Mouse (Mus musculus): ENCODE data around the gene Auh. TPM values are rescaled to one million over a fixed set of nuclear protein-coding genes. Genes with fewer than 3 reads are reported as not detected.

The Auh gene
- polyA plus RNA-seq, 1 experiment from 2014 or later: 44.3 TPM

GRCm38 (mm10) chr13:52897806-52898205, 31.7 kb downstream of the Auh start:
- no peak overlapping the region for H3K4me3 ChIP-seq (ENCODE audit: low read depth, low read length)
- no peaks in the 10 kb centered on the region for H3K27me3 ChIP-seq (ENCODE audit: control insufficient read depth, insufficient read depth, low read length)
- no peak overlapping the region for H3K4me2 ChIP-seq (replicated peaks; ENCODE audit: low read depth, low read length)
- H3K4me1 ChIP-seq (replicated peaks; ENCODE audit: control insufficient read depth, insufficient read depth, low read length): no peaks in the 10 kb centered on the region
- no peak for ATAC-seq (ENCODE audit: low FRiP score)
- 81% methylated on average over 6 of the region's 6 CpGs for WGBS
- no peaks in the 10 kb centered on the region for H3K9me3 ChIP-seq (ENCODE audit: control insufficient read depth, low read length)
- no peaks in the 10 kb centered on the region for H3K36me3 ChIP-seq (ENCODE audit: control insufficient read depth, insufficient read depth, low read length)
- H3K27ac ChIP-seq (ENCODE audit: low read depth, low read length): no peak overlapping the region
- H3K9ac ChIP-seq (ENCODE audit: low read depth, low read length): no peak overlapping the region
- no peak for DNase-seq (ENCODE audit: low spot score)

GRCm38 (mm10) chr13:52892791-52893190, 36.7 kb downstream of the Auh start:
- WGBS: 80% methylated on average over 1 of the region's 1 CpGs
- Histone ChIP-seq H3K27ac (ENCODE audit: low read depth, low read length) (no peak overlapping the region), H3K9me3 (ENCODE audit: control insufficient read depth, low read length) (no peaks in the 10 kb centered on the region), H3K4me2 (replicated peaks; ENCODE audit: low read depth, low read length) (no peak overlapping the region), H3K4me3 (ENCODE audit: low read depth, low read length) (no peak overlapping the region), H3K36me3 (ENCODE audit: control insufficient read depth, insufficient read depth, low read length) (no peaks in the 10 kb centered on the region), H3K27me3 (ENCODE audit: control insufficient read depth, insufficient read depth, low read length) (no peaks in the 10 kb centered on the region), H3K4me1 (replicated peaks; ENCODE audit: control insufficient read depth, insufficient read depth, low read length) (no peaks in the 10 kb centered on the region), H3K9ac (ENCODE audit: low read depth, low read length) (no peak overlapping the region)
- no peak for DNase-seq (ENCODE audit: low spot score)
- ATAC-seq (ENCODE audit: low FRiP score): no peak

GRCm38 (mm10) chr13:52892065-52892503, 37.4 kb downstream of the Auh start:
- Histone ChIP-seq H3K36me3 (ENCODE audit: control insufficient read depth, insufficient read depth, low read length) (no peaks in the 10 kb centered on the region), H3K4me3 (ENCODE audit: low read depth, low read length) (no peak overlapping the region), H3K4me2 (replicated peaks; ENCODE audit: low read depth, low read length) (no peak overlapping the region), H3K9me3 (ENCODE audit: control insufficient read depth, low read length) (no peaks in the 10 kb centered on the region), H3K27me3 (ENCODE audit: control insufficient read depth, insufficient read depth, low read length) (no peaks in the 10 kb centered on the region), H3K4me1 (replicated peaks; ENCODE audit: control insufficient read depth, insufficient read depth, low read length) (no peaks in the 10 kb centered on the region), H3K9ac (ENCODE audit: low read depth, low read length) (no peak overlapping the region), H3K27ac (ENCODE audit: low read depth, low read length) (no peak overlapping the region)
- DNase-seq (ENCODE audit: low spot score) (no peak), ATAC-seq (ENCODE audit: low FRiP score) (no peak)
- 83% methylated on average over 10 of the region's 10 CpGs for WGBS

GRCm38 (mm10) chr13:52890313-52890712, 39.2 kb downstream of the Auh start:
- WGBS: 84% methylated on average over 9 of the region's 9 CpGs
- H3K9ac ChIP-seq (ENCODE audit: low read depth, low read length): no peak overlapping the region
- ATAC-seq (ENCODE audit: low FRiP score) (no peak), DNase-seq (ENCODE audit: low spot score) (no peak)
- no peaks in the 10 kb centered on the region for H3K9me3 ChIP-seq (ENCODE audit: control insufficient read depth, low read length)
- no peaks in the 10 kb centered on the region for H3K36me3 ChIP-seq (ENCODE audit: control insufficient read depth, insufficient read depth, low read length)
- no peaks in the 10 kb centered on the region for H3K4me1 ChIP-seq (replicated peaks; ENCODE audit: control insufficient read depth, insufficient read depth, low read length)
- H3K4me2 ChIP-seq (replicated peaks; ENCODE audit: low read depth, low read length): no peak overlapping the region
- no peak overlapping the region for H3K27ac ChIP-seq (ENCODE audit: low read depth, low read length)
- H3K27me3 ChIP-seq (ENCODE audit: control insufficient read depth, insufficient read depth, low read length): no peaks in the 10 kb centered on the region
- H3K4me3 ChIP-seq (ENCODE audit: low read depth, low read length): no peak overlapping the region

GRCm38 (mm10) chr13:52886779-52887178, 42.7 kb downstream of the Auh start:
- Histone ChIP-seq H3K9me3 (ENCODE audit: control insufficient read depth, low read length) (no peaks in the 10 kb centered on the region), H3K36me3 (ENCODE audit: control insufficient read depth, insufficient read depth, low read length) (no peaks in the 10 kb centered on the region), H3K27me3 (ENCODE audit: control insufficient read depth, insufficient read depth, low read length) (no peaks in the 10 kb centered on the region), H3K27ac (ENCODE audit: low read depth, low read length) (no peak overlapping the region), H3K9ac (ENCODE audit: low read depth, low read length) (no peak overlapping the region), H3K4me1 (replicated peaks; ENCODE audit: control insufficient read depth, insufficient read depth, low read length) (no peaks in the 10 kb centered on the region), H3K4me2 (replicated peaks; ENCODE audit: low read depth, low read length) (no peak overlapping the region), H3K4me3 (ENCODE audit: low read depth, low read length) (no peak overlapping the region)
- whole genome bisulfite sequencing: 83% methylated on average over 7 of the region's 7 CpGs
- DNase-seq (ENCODE audit: low spot score) (no peak), ATAC-seq (ENCODE audit: low FRiP score) (no peak)

GRCm38 (mm10) chr13:52883960-52884326, 45.5 kb downstream of the Auh start:
- Histone ChIP-seq H3K27me3 (ENCODE audit: control insufficient read depth, insufficient read depth, low read length) (no peaks in the 10 kb centered on the region), H3K9ac (ENCODE audit: low read depth, low read length) (no peak overlapping the region), H3K27ac (ENCODE audit: low read depth, low read length) (no peak overlapping the region), H3K36me3 (ENCODE audit: control insufficient read depth, insufficient read depth, low read length) (no peaks in the 10 kb centered on the region), H3K4me3 (ENCODE audit: low read depth, low read length) (no peak overlapping the region), H3K4me1 (replicated peaks; ENCODE audit: control insufficient read depth, insufficient read depth, low read length) (no peaks in the 10 kb centered on the region), H3K4me2 (replicated peaks; ENCODE audit: low read depth, low read length) (no peak overlapping the region), H3K9me3 (ENCODE audit: control insufficient read depth, low read length) (no peaks in the 10 kb centered on the region)
- ATAC-seq (ENCODE audit: low FRiP score): no peak
- WGBS: 63% methylated on average over 4 of the region's 4 CpGs
- no peak for DNase-seq (ENCODE audit: low spot score)

GRCm38 (mm10) chr13:52883084-52883959, 46.2 kb downstream of the Auh start:
- DNase-seq (ENCODE audit: low spot score) (no peak), ATAC-seq (ENCODE audit: low FRiP score) (no peak)
- Histone ChIP-seq H3K9ac (ENCODE audit: low read depth, low read length) (no peak overlapping the region), H3K36me3 (ENCODE audit: control insufficient read depth, insufficient read depth, low read length) (no peaks in the 10 kb centered on the region), H3K27ac (ENCODE audit: low read depth, low read length) (0 out of 2 replicates have a peak overlapping the region, but pooled peaks have one; percentile 17), H3K27me3 (ENCODE audit: control insufficient read depth, insufficient read depth, low read length) (no peaks in the 10 kb centered on the region), H3K9me3 (ENCODE audit: control insufficient read depth, low read length) (no peaks in the 10 kb centered on the region), H3K4me2 (replicated peaks; ENCODE audit: low read depth, low read length) (no peak overlapping the region), H3K4me3 (ENCODE audit: low read depth, low read length) (no peak overlapping the region), H3K4me1 (replicated peaks; ENCODE audit: control insufficient read depth, insufficient read depth, low read length) (no peaks in the 10 kb centered on the region)
- WGBS: 70% methylated on average over 18 of the region's 19 CpGs

GRCm38 (mm10) chr13:52880386-52880785, 49.1 kb downstream of the Auh start:
- Histone ChIP-seq H3K9me3 (ENCODE audit: control insufficient read depth, low read length) (no peaks in the 10 kb centered on the region), H3K36me3 (ENCODE audit: control insufficient read depth, insufficient read depth, low read length) (no peaks in the 10 kb centered on the region), H3K4me1 (replicated peaks; ENCODE audit: control insufficient read depth, insufficient read depth, low read length) (no peaks in the 10 kb centered on the region), H3K27me3 (ENCODE audit: control insufficient read depth, insufficient read depth, low read length) (no peaks in the 10 kb centered on the region), H3K27ac (ENCODE audit: low read depth, low read length) (no peak overlapping the region), H3K4me2 (replicated peaks; ENCODE audit: low read depth, low read length) (no peak overlapping the region), H3K9ac (ENCODE audit: low read depth, low read length) (no peak overlapping the region), H3K4me3 (ENCODE audit: low read depth, low read length) (no peak overlapping the region)
- 48% methylated on average over 5 of the region's 5 CpGs for WGBS
- DNase-seq (ENCODE audit: low spot score) (no peak), ATAC-seq (ENCODE audit: low FRiP score) (no peak)

- H3K9ac ChIP-seq (ENCODE audit: low read depth, low read length): no peak overlapping the region
- no peaks in the 10 kb centered on the region for H3K36me3 ChIP-seq (ENCODE audit: control insufficient read depth, insufficient read depth, low read length)
- DNase-seq (ENCODE audit: low spot score) (no peak), ATAC-seq (ENCODE audit: low FRiP score) (no peak)
- no peak overlapping the region for H3K4me2 ChIP-seq (replicated peaks; ENCODE audit: low read depth, low read length)
- H3K27me3 ChIP-seq (ENCODE audit: control insufficient read depth, insufficient read depth, low read length): no peaks in the 10 kb centered on the region
- no peaks in the 10 kb centered on the region for H3K9me3 ChIP-seq (ENCODE audit: control insufficient read depth, low read length)
- H3K27ac ChIP-seq (ENCODE audit: low read depth, low read length): no peak overlapping the region
- WGBS: 43% methylated on average over 12 of the region's 12 CpGs
- H3K4me1 ChIP-seq (replicated peaks; ENCODE audit: control insufficient read depth, insufficient read depth, low read length): no peaks in the 10 kb centered on the region
- H3K4me3 ChIP-seq (ENCODE audit: low read depth, low read length): no peak overlapping the region
These were observed 49.6 kb downstream of the Auh start for GRCm38 (mm10) chr13:52879918-52880317.

Measured in hindbrain, embryonic 11.5 days (tissue).